Mouse (Mus musculus): ENCODE results near the gene Fndc8. TPM values are rescaled to one million over a fixed set of nuclear protein-coding genes. Genes with fewer than 3 reads are reported as not detected.
A peak's percentile ranks its signal among the peaks of the same experiment; 100 is the strongest.

Gene Fndc8
- polyA plus RNA-seq, 1 experiment from 2014 or later: 0.71 TPM

- H3K36me3 ChIP-seq: no peaks in the 10 kb centered on the region
- no peaks in the 10 kb centered on the region for H3K27me3 ChIP-seq
- H3K4me3 ChIP-seq: peak within 1 kb of the TSS; percentile 73
- peaks cover 7% of the 10 kb centered on the region for H3K4me1 ChIP-seq (replicated peaks)
- no peaks in the 10 kb centered on the region for H3K9me3 ChIP-seq
- ATAC-seq (ENCODE audit: low FRiP score): peak; percentile 95
- WGBS: 0% methylated on average over 43 of the region's 43 CpGs
- peak within 1 kb of the TSS; percentile 87 for H3K4me2 ChIP-seq
- H3K9ac ChIP-seq: peak within 1 kb of the TSS; percentile 84
- H3K27ac ChIP-seq: 0 out of 2 replicates have a peak within 1 kb of the TSS, but pooled peaks have one; percentile 18
Observed at GRCm38 (mm10) chr11:82871031-82871446, 20.9 kb upstream of the Fndc8 start, which contains the start of gene Rffl. Gene Rffl, minus strand, starts transcription at chr11:82871210.

GRCm38 (mm10) chr11:82874924-82875323 is 17.0 kb upstream of the Fndc8 start:
- Histone ChIP-seq H3K36me3 (peaks cover 16% of the 10 kb centered on the region), H3K9me3 (no peaks in the 10 kb centered on the region), H3K4me2 (no peak overlapping the region), H3K4me3 (no peak overlapping the region), H3K27ac (no peak overlapping the region), H3K9ac (no peak overlapping the region), H3K4me1 (replicated peaks) (peaks cover 7% of the 10 kb centered on the region), H3K27me3 (no peaks in the 10 kb centered on the region)
- no peak for ATAC-seq (ENCODE audit: low FRiP score)
- WGBS: 70% methylated on average over 5 of the region's 5 CpGs

- ATAC-seq (ENCODE audit: low FRiP score): no peak
- Histone ChIP-seq H3K4me1 (replicated peaks) (peaks cover 3% of the 10 kb centered on the region), H3K27ac (no peak overlapping the region), H3K36me3 (peaks cover 18% of the 10 kb centered on the region), H3K4me3 (no peak overlapping the region), H3K9ac (no peak overlapping the region), H3K4me2 (no peak overlapping the region), H3K9me3 (no peaks in the 10 kb centered on the region), H3K27me3 (no peaks in the 10 kb centered on the region)
- 93% methylated on average over 5 of the region's 5 CpGs for WGBS
Observed at GRCm38 (mm10) chr11:82875631-82876030, 16.3 kb upstream of the Fndc8 start.

- no peak for ATAC-seq (ENCODE audit: low FRiP score)
- Histone ChIP-seq H3K9ac (0 out of 2 replicates have a peak overlapping the region, but pooled peaks have one; percentile 8), H3K4me1 (replicated peaks) (no peaks in the 10 kb centered on the region), H3K27me3 (no peaks in the 10 kb centered on the region), H3K4me3 (no peak overlapping the region), H3K4me2 (no peak overlapping the region), H3K36me3 (peaks cover 30% of the 10 kb centered on the region), H3K27ac (no peak overlapping the region; the same call in 1 of the 2 replicates), H3K9me3 (no peaks in the 10 kb centered on the region)
- WGBS: 73% methylated on average over 7 of the region's 7 CpGs
Observed at GRCm38 (mm10) chr11:82877726-82878344, 14.1 kb upstream of the Fndc8 start.

GRCm38 (mm10) chr11:82883180-82883579 is 8.7 kb upstream of the Fndc8 start:
- Histone ChIP-seq H3K9me3 (no peaks in the 10 kb centered on the region), H3K27ac (no peak overlapping the region)

GRCm38 (mm10) chr11:82886559-82886958 is 5.4 kb upstream of the Fndc8 start:
- no peak overlapping the region for H3K9ac ChIP-seq
- H3K4me2 ChIP-seq: no peak overlapping the region
- H3K4me1 ChIP-seq (replicated peaks): peaks cover 22% of the 10 kb centered on the region
- 87% methylated on average over 3 of the region's 3 CpGs for WGBS
- H3K36me3 ChIP-seq: peaks cover 8% of the 10 kb centered on the region
- no peak overlapping the region for H3K27ac ChIP-seq
- H3K4me3 ChIP-seq: no peak overlapping the region
- peaks cover 8% of the 10 kb centered on the region; the same call in 1 of the 2 replicates for H3K27me3 ChIP-seq
- no peak for ATAC-seq (ENCODE audit: low FRiP score)
- H3K9me3 ChIP-seq: no peaks in the 10 kb centered on the region

More at GRCm38 (mm10) chr11:82883180-82883579, 8.7 kb upstream of the Fndc8 start:
- WGBS: 70% methylated on average over 8 of the region's 8 CpGs
- H3K4me2 ChIP-seq: no peak overlapping the region
- H3K4me1 ChIP-seq (replicated peaks): peaks cover 2% of the 10 kb centered on the region
- no peak overlapping the region for H3K4me3 ChIP-seq
- peaks cover 27% of the 10 kb centered on the region for H3K36me3 ChIP-seq
- H3K9ac ChIP-seq: no peak overlapping the region
- ATAC-seq (ENCODE audit: low FRiP score): no peak
- H3K27me3 ChIP-seq: no peaks in the 10 kb centered on the region

- peak overlapping the region; percentile 82; the same call in 1 of the 2 replicates for H3K9ac ChIP-seq
- peaks cover 22% of the 10 kb centered on the region for H3K4me1 ChIP-seq (replicated peaks)
- 40% methylated on average over 10 of the region's 10 CpGs for WGBS
- no peak overlapping the region for H3K4me3 ChIP-seq
- H3K4me2 ChIP-seq: peak overlapping the region; percentile 91
- H3K27ac ChIP-seq: no peak overlapping the region
- no peaks in the 10 kb centered on the region for H3K36me3 ChIP-seq
- H3K9me3 ChIP-seq: no peaks in the 10 kb centered on the region
- no peak for ATAC-seq (ENCODE audit: low FRiP score)
- H3K27me3 ChIP-seq: peaks cover 22% of the 10 kb centered on the region; the same call in 1 of the 2 replicates
Observed at GRCm38 (mm10) chr11:82888491-82888946, 3.4 kb upstream of the Fndc8 start.

- Histone ChIP-seq H3K36me3 (no peaks in the 10 kb centered on the region), H3K4me1 (replicated peaks) (peaks cover 22% of the 10 kb centered on the region), H3K4me3 (peak overlapping the region; percentile 63), H3K9ac (peak overlapping the region; percentile 82), H3K27ac (peak overlapping the region; percentile 73), H3K4me2 (peak overlapping the region; percentile 91), H3K9me3 (no peaks in the 10 kb centered on the region), H3K27me3 (peaks cover 22% of the 10 kb centered on the region; the same call in 1 of the 2 replicates)
- WGBS: 7% methylated on average over 29 of the region's 31 CpGs
- ATAC-seq (ENCODE audit: low FRiP score): peak; percentile 63
Observed at GRCm38 (mm10) chr11:82889524-82890341, 2.2 kb upstream of the Fndc8 start.

- peak; percentile 92 for ATAC-seq (ENCODE audit: low FRiP score)
- peaks cover 22% of the 10 kb centered on the region; the same call in 1 of the 2 replicates for H3K27me3 ChIP-seq
- WGBS: under 1% methylated on average over 25 of the region's 26 CpGs
- H3K4me3 ChIP-seq: peak within 1 kb of the TSS; percentile 63
- peaks cover 22% of the 10 kb centered on the region for H3K4me1 ChIP-seq (replicated peaks)
- no peaks in the 10 kb centered on the region for H3K36me3 ChIP-seq
- H3K9ac ChIP-seq: peak within 1 kb of the TSS; percentile 82
- H3K27ac ChIP-seq: peak within 1 kb of the TSS; percentile 73
- no peaks in the 10 kb centered on the region for H3K9me3 ChIP-seq
- peak within 1 kb of the TSS; percentile 91 for H3K4me2 ChIP-seq
Observed at GRCm38 (mm10) chr11:82890342-82890762, 1.6 kb upstream of the Fndc8 start, which contains the start of gene Rad51d. Gene Rad51d, minus strand, starts transcription at chr11:82890614.

- Histone ChIP-seq H3K9me3 (no peaks in the 10 kb centered on the region), H3K27ac (no peak overlapping the region), H3K4me2 (no peak overlapping the region), H3K36me3 (peaks cover 53% of the 10 kb centered on the region), H3K27me3 (0 out of 2 replicates have a peak, but pooled peaks cover 5% of the 10 kb centered on the region), H3K9ac (no peak overlapping the region), H3K4me1 (replicated peaks) (no peaks in the 10 kb centered on the region), H3K4me3 (no peak overlapping the region)
- WGBS: 87% methylated on average over 10 of the region's 10 CpGs
- ATAC-seq (ENCODE audit: low FRiP score): no peak
Observed at GRCm38 (mm10) chr11:82897478-82897877, 5.6 kb downstream of the Fndc8 start.

- WGBS: 97% methylated on average over 5 of the region's 5 CpGs
- Histone ChIP-seq H3K9me3 (no peaks in the 10 kb centered on the region), H3K36me3 (peaks cover 75% of the 10 kb centered on the region), H3K4me3 (no peak overlapping the region), H3K4me1 (replicated peaks) (no peaks in the 10 kb centered on the region), H3K27ac (no peak overlapping the region), H3K9ac (no peak overlapping the region), H3K4me2 (no peak overlapping the region), H3K27me3 (no peaks in the 10 kb centered on the region)
- ATAC-seq (ENCODE audit: low FRiP score): no peak
Observed at GRCm38 (mm10) chr11:82899720-82900119, 7.8 kb downstream of the Fndc8 start.
